Mouse (Mus musculus) lung, adult 2 months (tissue): ENCODE data around the gene Tubb2a.

Experiments used
- CTCF ChIP-seq: fragments of 200-500 bp; IDR thresholded peaks from 2 replicates; pipeline ENCODE4 v1.5.1; 2011; ENCODE audit warnings: mild to moderate bottlenecking, low read length, control low read depth; ENCODE audit not compliant: insufficient read depth
- POLR2A ChIP-seq: fragments of 200-500 bp; IDR thresholded peaks from 2 replicates; pipeline ENCODE4 v1.6.1; 2011; ENCODE audit warnings: low read depth, mild to moderate bottlenecking, control low read depth, low read length, borderline replicate concordance; ENCODE audit errors: extremely low read depth

DNA sequence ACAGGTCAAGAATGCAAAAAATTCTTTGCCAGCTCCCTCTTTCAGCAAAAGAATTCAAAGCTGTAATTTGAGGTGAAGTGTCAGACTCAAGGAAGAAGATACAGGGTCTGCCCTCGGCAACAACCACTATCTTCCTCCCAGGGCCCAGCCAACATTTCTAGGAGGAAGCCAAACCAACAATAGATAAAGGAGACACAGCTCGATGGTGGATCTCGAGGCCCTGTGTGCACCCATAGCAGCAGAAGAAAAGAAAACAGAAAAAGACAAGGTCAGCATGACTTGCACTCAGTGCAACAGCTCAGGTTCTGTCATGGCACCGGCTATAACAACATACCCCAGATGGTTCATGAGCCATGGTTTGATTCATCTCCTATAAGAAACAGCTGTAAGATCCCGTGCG is 38.7 kb upstream of the Tubb2a start:
- TF ChIP-seq CTCF (no peak), POLR2A (no peak)
